Mouse (Mus musculus): Measurements from ENCODE around the gene Hes1. TPM values are rescaled to one million over a fixed set of nuclear protein-coding genes. Genes with fewer than 3 reads are reported as not detected.

Gene Hes1
- polyA plus RNA-seq, 1 experiment from 2014 or later: 9.4 TPM

GRCm38 (mm10) chr16:30032326-30032904, 31.8 kb upstream of the Hes1 start:
- H3K27me3 ChIP-seq (ENCODE audit: control insufficient read depth, insufficient read depth, low read depth, low read length): peaks cover 2% of the 10 kb centered on the region
- H3K27ac ChIP-seq (ENCODE audit: low read length): no peak overlapping the region
- H3K9me3 ChIP-seq (replicated peaks; ENCODE audit: control insufficient read depth, low read length, poor library complexity, severe bottlenecking): no peaks in the 10 kb centered on the region
- H3K36me3 ChIP-seq (ENCODE audit: control insufficient read depth, insufficient read depth, low read length): no peaks in the 10 kb centered on the region
- ATAC-seq: no peak
- H3K9ac ChIP-seq (ENCODE audit: low read depth, low read length): no peak overlapping the region
- no peak overlapping the region for H3K4me2 ChIP-seq (ENCODE audit: low read length)
- H3K4me3 ChIP-seq (ENCODE audit: low read depth, low read length): no peak overlapping the region
- H3K4me1 ChIP-seq (ENCODE audit: control insufficient read depth, insufficient read depth, low read length): peaks cover 5% of the 10 kb centered on the region; the same call in 1 of the 2 replicates
- WGBS: 75% methylated on average over 2 of the region's 2 CpGs

- Histone ChIP-seq H3K27ac (ENCODE audit: low read length) (no peak overlapping the region), H3K4me3 (ENCODE audit: low read depth, low read length) (no peak overlapping the region), H3K4me2 (ENCODE audit: low read length) (no peak overlapping the region), H3K36me3 (ENCODE audit: control insufficient read depth, insufficient read depth, low read length) (no peaks in the 10 kb centered on the region), H3K9me3 (replicated peaks; ENCODE audit: control insufficient read depth, low read length, poor library complexity, severe bottlenecking) (no peaks in the 10 kb centered on the region), H3K4me1 (ENCODE audit: control insufficient read depth, insufficient read depth, low read length) (peaks cover 2% of the 10 kb centered on the region; the same call in 1 of the 2 replicates), H3K27me3 (ENCODE audit: control insufficient read depth, insufficient read depth, low read depth, low read length) (peaks cover 2% of the 10 kb centered on the region), H3K9ac (ENCODE audit: low read depth, low read length) (no peak overlapping the region)
- ATAC-seq: no peak
- WGBS: 68% methylated on average over 3 of the region's 3 CpGs
These were observed 30.8 kb upstream of the Hes1 start for GRCm38 (mm10) chr16:30033390-30033789.

- no peak overlapping the region for H3K9ac ChIP-seq (ENCODE audit: low read depth, low read length)
- ATAC-seq: no peak
- no peaks in the 10 kb centered on the region for H3K9me3 ChIP-seq (replicated peaks; ENCODE audit: control insufficient read depth, low read length, poor library complexity, severe bottlenecking)
- H3K27ac ChIP-seq (ENCODE audit: low read length): no peak overlapping the region
- no peaks in the 10 kb centered on the region for H3K36me3 ChIP-seq (ENCODE audit: control insufficient read depth, insufficient read depth, low read length)
- H3K4me1 ChIP-seq (ENCODE audit: control insufficient read depth, insufficient read depth, low read length): 0 out of 2 replicates have a peak, but pooled peaks cover 2% of the 10 kb centered on the region
- H3K27me3 ChIP-seq (ENCODE audit: control insufficient read depth, insufficient read depth, low read depth, low read length): peaks cover 2% of the 10 kb centered on the region
- H3K4me2 ChIP-seq (ENCODE audit: low read length): no peak overlapping the region
- 65% methylated on average over 4 of the region's 4 CpGs for WGBS
- H3K4me3 ChIP-seq (ENCODE audit: low read depth, low read length): no peak overlapping the region
These were observed 30.2 kb upstream of the Hes1 start for GRCm38 (mm10) chr16:30034001-30034400.

- H3K4me2 ChIP-seq (ENCODE audit: low read length): no peak overlapping the region
- no peak overlapping the region for H3K9ac ChIP-seq (ENCODE audit: low read depth, low read length)
- no peak overlapping the region for H3K27ac ChIP-seq (ENCODE audit: low read length)
- no peaks in the 10 kb centered on the region for H3K9me3 ChIP-seq (replicated peaks; ENCODE audit: control insufficient read depth, low read length, poor library complexity, severe bottlenecking)
- ATAC-seq: no peak
- no peak overlapping the region for H3K4me3 ChIP-seq (ENCODE audit: low read depth, low read length)
- 66% methylated on average over 6 of the region's 6 CpGs for WGBS
- peaks cover 5% of the 10 kb centered on the region for H3K27me3 ChIP-seq (ENCODE audit: control insufficient read depth, insufficient read depth, low read depth, low read length)
- H3K36me3 ChIP-seq (ENCODE audit: control insufficient read depth, insufficient read depth, low read length): no peaks in the 10 kb centered on the region
- H3K4me1 ChIP-seq (ENCODE audit: control insufficient read depth, insufficient read depth, low read length): peaks cover 7% of the 10 kb centered on the region; the same call in 1 of the 2 replicates
These were observed 29.7 kb upstream of the Hes1 start for GRCm38 (mm10) chr16:30034521-30034920.

- H3K4me3 ChIP-seq (ENCODE audit: low read depth, low read length): no peak overlapping the region
- H3K27ac ChIP-seq (ENCODE audit: low read length): no peak overlapping the region
- no peak overlapping the region for H3K4me2 ChIP-seq (ENCODE audit: low read length)
- no peak for ATAC-seq
- no peak overlapping the region for H3K9ac ChIP-seq (ENCODE audit: low read depth, low read length)
- peaks cover 5% of the 10 kb centered on the region for H3K27me3 ChIP-seq (ENCODE audit: control insufficient read depth, insufficient read depth, low read depth, low read length)
- no peaks in the 10 kb centered on the region for H3K9me3 ChIP-seq (replicated peaks; ENCODE audit: control insufficient read depth, low read length, poor library complexity, severe bottlenecking)
- 84% methylated on average over 5 of the region's 5 CpGs for WGBS
- no peaks in the 10 kb centered on the region for H3K36me3 ChIP-seq (ENCODE audit: control insufficient read depth, insufficient read depth, low read length)
- peaks cover 7% of the 10 kb centered on the region; the same call in 1 of the 2 replicates for H3K4me1 ChIP-seq (ENCODE audit: control insufficient read depth, insufficient read depth, low read length)
These were observed 29.2 kb upstream of the Hes1 start for GRCm38 (mm10) chr16:30034979-30035440.

GRCm38 (mm10) chr16:30036104-30036503, 28.1 kb upstream of the Hes1 start:
- ATAC-seq: no peak
- Histone ChIP-seq H3K36me3 (ENCODE audit: control insufficient read depth, insufficient read depth, low read length) (no peaks in the 10 kb centered on the region), H3K27me3 (ENCODE audit: control insufficient read depth, insufficient read depth, low read depth, low read length) (peaks cover 5% of the 10 kb centered on the region), H3K9me3 (replicated peaks; ENCODE audit: control insufficient read depth, low read length, poor library complexity, severe bottlenecking) (no peaks in the 10 kb centered on the region), H3K4me1 (ENCODE audit: control insufficient read depth, insufficient read depth, low read length) (peaks cover 7% of the 10 kb centered on the region; the same call in 1 of the 2 replicates), H3K4me3 (ENCODE audit: low read depth, low read length) (no peak overlapping the region), H3K4me2 (ENCODE audit: low read length) (no peak overlapping the region), H3K9ac (ENCODE audit: low read depth, low read length) (no peak overlapping the region), H3K27ac (ENCODE audit: low read length) (no peak overlapping the region)
- 96% methylated on average over 3 of the region's 3 CpGs for WGBS

GRCm38 (mm10) chr16:30038663-30039593, 25.3 kb upstream of the Hes1 start:
- no peaks in the 10 kb centered on the region for H3K36me3 ChIP-seq (ENCODE audit: control insufficient read depth, insufficient read depth, low read length)
- peak; percentile 62 for ATAC-seq
- H3K4me2 ChIP-seq (ENCODE audit: low read length): no peak overlapping the region
- H3K27ac ChIP-seq (ENCODE audit: low read length): no peak overlapping the region
- H3K9ac ChIP-seq (ENCODE audit: low read depth, low read length): no peak overlapping the region
- no peak overlapping the region for H3K4me3 ChIP-seq (ENCODE audit: low read depth, low read length)
- peaks cover 5% of the 10 kb centered on the region for H3K27me3 ChIP-seq (ENCODE audit: control insufficient read depth, insufficient read depth, low read depth, low read length)
- peaks cover 7% of the 10 kb centered on the region; the same call in 1 of the 2 replicates for H3K4me1 ChIP-seq (ENCODE audit: control insufficient read depth, insufficient read depth, low read length)
- H3K9me3 ChIP-seq (replicated peaks; ENCODE audit: control insufficient read depth, low read length, poor library complexity, severe bottlenecking): no peaks in the 10 kb centered on the region
- 14% methylated on average over 14 of the region's 17 CpGs for WGBS

GRCm38 (mm10) chr16:30039841-30040240, 24.3 kb upstream of the Hes1 start:
- Histone ChIP-seq H3K4me1 (ENCODE audit: control insufficient read depth, insufficient read depth, low read length) (peaks cover 7% of the 10 kb centered on the region; the same call in 1 of the 2 replicates), H3K4me3 (ENCODE audit: low read depth, low read length) (no peak overlapping the region), H3K9me3 (replicated peaks; ENCODE audit: control insufficient read depth, low read length, poor library complexity, severe bottlenecking) (no peaks in the 10 kb centered on the region), H3K27ac (ENCODE audit: low read length) (no peak overlapping the region), H3K4me2 (ENCODE audit: low read length) (no peak overlapping the region), H3K9ac (ENCODE audit: low read depth, low read length) (no peak overlapping the region), H3K36me3 (ENCODE audit: control insufficient read depth, insufficient read depth, low read length) (no peaks in the 10 kb centered on the region), H3K27me3 (ENCODE audit: control insufficient read depth, insufficient read depth, low read depth, low read length) (peaks cover 5% of the 10 kb centered on the region)
- no peak for ATAC-seq
- WGBS: 73% methylated on average over 2 of the region's 2 CpGs

- Histone ChIP-seq H3K36me3 (ENCODE audit: control insufficient read depth, insufficient read depth, low read length) (no peaks in the 10 kb centered on the region), H3K27me3 (ENCODE audit: control insufficient read depth, insufficient read depth, low read depth, low read length) (peaks cover 3% of the 10 kb centered on the region), H3K4me1 (ENCODE audit: control insufficient read depth, insufficient read depth, low read length) (peaks cover 7% of the 10 kb centered on the region; the same call in 1 of the 2 replicates), H3K4me3 (ENCODE audit: low read depth, low read length) (no peak overlapping the region), H3K27ac (ENCODE audit: low read length) (no peak overlapping the region), H3K4me2 (ENCODE audit: low read length) (no peak overlapping the region), H3K9me3 (replicated peaks; ENCODE audit: control insufficient read depth, low read length, poor library complexity, severe bottlenecking) (no peaks in the 10 kb centered on the region), H3K9ac (ENCODE audit: low read depth, low read length) (no peak overlapping the region)
- 60% methylated on average over 4 of the region's 4 CpGs for WGBS
- no peak for ATAC-seq
These were observed 21.3 kb upstream of the Hes1 start for GRCm38 (mm10) chr16:30042859-30043258.
